Mouse (Mus musculus) kidney, postnatal 0 days (tissue): ENCODE data around the gene Ncoa6. TPM values are rescaled to one million over a fixed set of nuclear protein-coding genes. Genes with fewer than 3 reads are reported as not detected.

ENCODE experiments used
- ATAC-seq: fragments of 200-750 bp; cut with Nextera tagmentation; replicated peaks from 2 replicates; pipeline ENCODE4 v1.8.0; 2017; ENCODE audit warnings: low read depth, moderate number of reproducible peaks, moderate TSS enrichment, moderate library complexity; ENCODE audit not compliant: low FRiP score
- DNase-seq: peaks from one replicate; pipeline ENCODE4 v3.0.0-alpha.2; 2016; ENCODE audit warnings: low spot score
- H3K27ac ChIP-seq: fragments of 300-500 bp; sonication (generic); 2 replicates; pipeline ENCODE4 v1.5.1; 2014; ENCODE audit warnings: mild to moderate bottlenecking
- H3K27me3 ChIP-seq: fragments of 300-500 bp; sonication (generic); 2 replicates; pipeline ENCODE4 v1.6.1; 2014; ENCODE audit warnings: low read length, mixed read lengths; ENCODE audit not compliant: insufficient read depth
- H3K36me3 ChIP-seq: fragments of 300-500 bp; sonication (generic); 2 replicates; pipeline ENCODE4 v1.6.1; 2014; ENCODE audit warnings: low read length, mixed read lengths; ENCODE audit not compliant: insufficient read depth
- H3K4me1 ChIP-seq: fragments of 300-500 bp; sonication (generic); replicated peaks from 2 replicates; pipeline ENCODE4 v1.6.1; 2014; ENCODE audit warnings: antibody characterized with exemption, low read length, mixed read lengths; ENCODE audit not compliant: insufficient read depth
- H3K4me2 ChIP-seq: fragments of 300-500 bp; sonication (generic); 2 replicates; pipeline ENCODE4 v1.6.1; 2014; ENCODE audit warnings: mild to moderate bottlenecking, low read length, moderate library complexity, mixed read lengths
- H3K4me3 ChIP-seq: fragments of 300-500 bp; sonication (generic); replicated peaks from 2 replicates; pipeline ENCODE4 v1.5.1; 2014; ENCODE audit warnings: low read depth, low read length
- H3K9ac ChIP-seq: fragments of 300-500 bp; sonication (generic); 2 replicates; pipeline ENCODE4 v1.6.1; 2014; ENCODE audit warnings: low read depth, low read length
- H3K9me3 ChIP-seq: fragments of 300-500 bp; sonication (generic); replicated peaks from 2 replicates; pipeline ENCODE4 v1.6.1; 2016; ENCODE audit warnings: low read length, inconsistent platforms, mixed read lengths
- CTCF ChIP-seq: IDR thresholded peaks from 2 replicates; pipeline ENCODE4 v1.5.1; 2016; ENCODE audit warnings: antibody characterized with exemption, low read depth, mild to moderate bottlenecking, moderate library complexity
- WGBS: fragments of 180-500 bp; shearing (Covaris S2); extraction: QIAGEN DNeasy Blood & Tissue Kit; methylation state at CpG from one replicate; pipeline ENCODE4 v1.1.7; 2014; 5-methylcytosine and 5-hydroxymethylcytosine counted together
- polyA plus RNA-seq: library from polyadenylated mRNA; unstranded; fragments of >200 nt; fragmentation: Nextera tagmentation; extraction: Ambion mirVana; gene quantifications from 2 replicates; pipeline ENCODE4 v1.2.1, GENCODE M21; 2015

Gene Ncoa6
- polyA plus RNA-seq, 1 experiment from 2014 or later, result 19.6 TPM

- DNase-seq, result no peak
Observed at GRCm38 (mm10) chr2:155394586-155394985, 79.1 kb downstream of the Ncoa6 start.

GRCm38 (mm10) chr2:155388573-155388972, 85.1 kb downstream of the Ncoa6 start:
- 0 out of 2 replicates have a peak, but pooled peaks cover 5% of the 10 kb centered on the region for H3K4me1 ChIP-seq
- no peak overlapping the region for H3K9ac ChIP-seq
- no peak for TF ChIP-seq CTCF
- peaks cover 9% of the 10 kb centered on the region for H3K36me3 ChIP-seq
- 75% methylated on average over 2 of the region's 2 CpGs for WGBS
- H3K27ac ChIP-seq, result no peak overlapping the region
- no peak overlapping the region for H3K4me2 ChIP-seq
- no peaks in the 10 kb centered on the region for H3K9me3 ChIP-seq
- ATAC-seq (no peak), DNase-seq (no peak)
- H3K27me3 ChIP-seq, result no peaks in the 10 kb centered on the region
- H3K4me3 ChIP-seq, result no peak overlapping the region

More at GRCm38 (mm10) chr2:155394586-155394985, 79.1 kb downstream of the Ncoa6 start:
- WGBS, result 88% methylated on average over 5 of the region's 5 CpGs
- Histone ChIP-seq H3K9ac (no peak overlapping the region), H3K4me1 (no peaks in the 10 kb centered on the region), H3K4me2 (no peak overlapping the region), H3K4me3 (no peak overlapping the region), H3K27ac (no peak overlapping the region), H3K27me3 (no peaks in the 10 kb centered on the region), H3K36me3 (peaks cover 25% of the 10 kb centered on the region), H3K9me3 (no peaks in the 10 kb centered on the region)
- ATAC-seq, result no peak
- TF ChIP-seq CTCF, result no peak

GRCm38 (mm10) chr2:155387052-155387451, 86.6 kb downstream of the Ncoa6 start:
- WGBS, result 61% methylated on average over 4 of the region's 4 CpGs
- ATAC-seq, result no peak

GRCm38 (mm10) chr2:155386534-155386899, 87.2 kb downstream of the Ncoa6 start:
- ATAC-seq, result no peak
- TF ChIP-seq CTCF, result no peak
- no peak overlapping the region for H3K9ac ChIP-seq
- H3K4me1 ChIP-seq, result peaks cover 18% of the 10 kb centered on the region
- H3K27me3 ChIP-seq, result no peaks in the 10 kb centered on the region
- peak overlapping the region; percentile 25 for H3K4me2 ChIP-seq
- no peak overlapping the region for H3K4me3 ChIP-seq
- no peak overlapping the region for H3K27ac ChIP-seq
- peaks cover 9% of the 10 kb centered on the region for H3K36me3 ChIP-seq
- H3K9me3 ChIP-seq, result no peaks in the 10 kb centered on the region
- 29% methylated on average over 27 of the region's 27 CpGs for WGBS
- no peak for DNase-seq

More at GRCm38 (mm10) chr2:155387052-155387451, 86.6 kb downstream of the Ncoa6 start:
- Histone ChIP-seq H3K9me3 (no peaks in the 10 kb centered on the region), H3K27me3 (no peaks in the 10 kb centered on the region), H3K4me2 (no peak overlapping the region), H3K4me1 (peaks cover 18% of the 10 kb centered on the region), H3K36me3 (peaks cover 9% of the 10 kb centered on the region), H3K9ac (no peak overlapping the region), H3K27ac (no peak overlapping the region), H3K4me3 (no peak overlapping the region)
- no peak for TF ChIP-seq CTCF
- DNase-seq, result no peak

GRCm38 (mm10) chr2:155385731-155386533, 87.8 kb downstream of the Ncoa6 start:
- peaks cover 18% of the 10 kb centered on the region for H3K4me1 ChIP-seq
- no peak overlapping the region for H3K4me3 ChIP-seq
- H3K9ac ChIP-seq, result no peak overlapping the region
- peaks cover 9% of the 10 kb centered on the region for H3K36me3 ChIP-seq
- H3K27ac ChIP-seq, result no peak overlapping the region
- TF ChIP-seq CTCF, result no peak
- no peaks in the 10 kb centered on the region for H3K27me3 ChIP-seq
- H3K4me2 ChIP-seq, result peak overlapping the region; percentile 25
- H3K9me3 ChIP-seq, result no peaks in the 10 kb centered on the region
- ATAC-seq, result no peak
- 51% methylated on average over 18 of the region's 18 CpGs for WGBS
- DNase-seq, result peak; percentile 40

- H3K27me3 ChIP-seq, result no peaks in the 10 kb centered on the region
- ATAC-seq (no peak), DNase-seq (peak; percentile 95)
- 31% methylated on average over 7 of the region's 7 CpGs for WGBS
- TF ChIP-seq CTCF, result peak; percentile 90
- no peak overlapping the region for H3K27ac ChIP-seq
- H3K9me3 ChIP-seq, result no peaks in the 10 kb centered on the region
- peaks cover 18% of the 10 kb centered on the region for H3K4me1 ChIP-seq
- H3K4me2 ChIP-seq, result no peak overlapping the region
- H3K9ac ChIP-seq, result no peak overlapping the region
- peaks cover 6% of the 10 kb centered on the region for H3K36me3 ChIP-seq
- H3K4me3 ChIP-seq, result no peak overlapping the region
Observed at GRCm38 (mm10) chr2:155385090-155385489, 88.6 kb downstream of the Ncoa6 start.
